Mouse (Mus musculus): ENCODE data around the gene Bco1.

DNA sequence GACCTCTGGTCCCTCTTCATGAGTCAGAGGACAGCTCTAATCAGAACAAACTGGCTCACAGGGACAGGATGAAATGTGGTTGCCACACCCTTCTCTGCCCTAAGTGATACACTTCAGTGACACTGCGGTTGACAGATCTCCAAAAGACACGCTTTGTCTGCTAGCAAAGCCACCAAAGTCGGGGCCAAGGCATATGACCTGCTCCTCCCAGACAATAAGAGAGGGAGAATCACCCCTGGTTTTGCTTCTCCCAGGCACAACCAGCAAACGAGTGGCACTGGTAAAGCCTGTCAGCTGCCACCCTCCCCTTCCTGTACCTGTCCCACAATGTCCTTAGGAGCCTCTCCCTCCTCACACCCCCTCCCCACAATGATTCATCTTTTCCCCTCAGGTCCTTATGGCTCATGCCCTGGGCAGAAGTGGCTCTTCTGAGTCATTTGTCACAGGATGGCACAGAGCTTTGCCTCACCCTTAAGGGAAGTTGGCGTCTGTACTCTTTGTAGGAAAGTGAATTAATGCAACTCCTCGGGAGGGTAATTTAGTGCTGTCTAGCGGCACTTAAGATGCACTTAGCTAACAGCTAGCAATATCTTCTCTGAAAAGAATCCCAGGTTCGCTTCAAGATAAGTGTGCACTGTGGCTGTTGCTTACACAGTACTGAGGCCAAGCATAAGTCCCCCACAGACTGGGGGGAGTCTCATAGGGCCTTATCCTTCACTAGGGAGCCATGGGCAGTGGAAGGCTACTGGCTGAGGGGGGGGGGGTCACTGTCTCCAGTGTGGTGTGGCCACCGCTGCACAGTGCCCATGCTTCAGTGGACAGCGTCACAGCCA lies 21.1 kb upstream of the Bco1 start:
- no peak for TF ChIP-seq POLR2A (IDR thresholded peaks at IDR 0.05; ENCODE audit: borderline replicate concordance, extremely low read depth, low read depth, low read length)
- TF ChIP-seq CTCF (IDR thresholded peaks at IDR 0.05; ENCODE audit: insufficient read depth, low read length) = no peak
